Mouse (Mus musculus) lung, adult 18-20 months (tissue): ENCODE measurements around the gene Tnks2.
"Not testable (repeated sequence)": the region's sequence is repeated elsewhere in the genome, so short reads cannot be mapped to it uniquely, and the experiment has no call there.

Experiments
- DNase-seq, 2 experiments: peaks; one replicate each; pipeline ENCODE4 v3.0.0; 2022; ENCODE audit warnings: mixed read lengths in 2 of 2

Tnks2 gene

GRCm38 (mm10) chr19:36833788-36834531 is at the start of gene Tnks2:
Gene Tnks2 (plus strand): TSS chr19:36834232.
- peak; percentile 96 to 97 for DNase-seq

GRCm38 (mm10) chr19:36789873-36790733 is 43.9 kb upstream of the Tnks2 start:
- DNase-seq = peak in 1 of 2 experiments; percentile 38

- DNase-seq = peak; percentile 41 to 50
Observed at GRCm38 (mm10) chr19:36792589-36792988, 41.4 kb upstream of the Tnks2 start.

GRCm38 (mm10) chr19:36793450-36793849 is 40.6 kb upstream of the Tnks2 start:
- DNase-seq = no peak

- DNase-seq = no peak
Observed at GRCm38 (mm10) chr19:36794008-36794407, 40.0 kb upstream of the Tnks2 start.

GRCm38 (mm10) chr19:36795277-36795676 is 38.8 kb upstream of the Tnks2 start:
- peak in 1 of 2 experiments; percentile 66 for DNase-seq

- no peak for DNase-seq
Observed at GRCm38 (mm10) chr19:36796931-36797330, 37.1 kb upstream of the Tnks2 start.

GRCm38 (mm10) chr19:36800288-36800687 is 33.7 kb upstream of the Tnks2 start:
- no peak for DNase-seq

- DNase-seq = no peak
Observed at GRCm38 (mm10) chr19:36801856-36802641, 32.0 kb upstream of the Tnks2 start.

- DNase-seq = no peak
Observed at GRCm38 (mm10) chr19:36803403-36803802, 30.6 kb upstream of the Tnks2 start.

- no peak for DNase-seq
Observed at GRCm38 (mm10) chr19:36806842-36807241, 27.2 kb upstream of the Tnks2 start.

GRCm38 (mm10) chr19:36808426-36809105 is 25.5 kb upstream of the Tnks2 start:
- peak in 1 of 2 experiments; percentile 45 for DNase-seq

GRCm38 (mm10) chr19:36809476-36810168 is 24.4 kb upstream of the Tnks2 start:
- no peak for DNase-seq

GRCm38 (mm10) chr19:36812011-36812410 is 22.0 kb upstream of the Tnks2 start:
- no peak for DNase-seq

GRCm38 (mm10) chr19:36815396-36816271 is 18.4 kb upstream of the Tnks2 start:
- peak; percentile 31 to 60 for DNase-seq

GRCm38 (mm10) chr19:36818141-36818885 is 15.7 kb upstream of the Tnks2 start:
- no peak for DNase-seq

GRCm38 (mm10) chr19:36819199-36819598 is 14.8 kb upstream of the Tnks2 start:
- DNase-seq = peak in 1 of 2 experiments; percentile 54

GRCm38 (mm10) chr19:36820469-36820868 is 13.6 kb upstream of the Tnks2 start:
- DNase-seq = peak; percentile 27 to 58

- DNase-seq = not testable (repeated sequence)
Observed at GRCm38 (mm10) chr19:36821301-36821700, 12.7 kb upstream of the Tnks2 start.

- DNase-seq = no peak
Observed at GRCm38 (mm10) chr19:36822701-36823100, 11.3 kb upstream of the Tnks2 start.
